Mouse (Mus musculus): ENCODE data around the gene Ddx10. TPM values are rescaled to one million over a fixed set of nuclear protein-coding genes. Genes with fewer than 3 reads are reported as not detected.

The Ddx10 gene
- polyA plus RNA-seq, 1 experiment from 2014 or later: 36.9 TPM

DNA sequence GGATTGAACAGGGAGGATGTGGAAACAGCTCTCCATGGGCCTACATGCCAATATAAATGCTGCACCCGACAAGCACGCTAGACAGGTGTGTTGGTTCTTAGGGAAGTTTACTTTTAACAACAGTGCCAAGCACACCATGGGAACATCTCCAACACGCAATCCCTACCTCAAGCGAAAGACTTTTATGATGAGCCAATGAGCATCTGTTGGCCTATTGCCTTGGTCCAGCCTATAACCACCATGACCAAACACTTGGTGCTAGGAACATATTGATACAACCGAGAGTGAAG is 21.6 kb upstream of the Ddx10 start:
- Histone ChIP-seq H3K4me3 (ENCODE audit: low read depth, low read length) (no peak overlapping the region), H3K9me3 (ENCODE audit: control insufficient read depth, low read length) (no peaks in the 10 kb centered on the region), H3K36me3 (ENCODE audit: control insufficient read depth, insufficient read depth, low read length) (no peaks in the 10 kb centered on the region), H3K27me3 (replicated peaks; ENCODE audit: control insufficient read depth, insufficient read depth, low read length) (no peaks in the 10 kb centered on the region), H3K9ac (ENCODE audit: low read depth, low read length) (no peak overlapping the region), H3K27ac (ENCODE audit: low read depth, low read length) (no peak overlapping the region), H3K4me2 (no peak overlapping the region), H3K4me1 (replicated peaks; ENCODE audit: control insufficient read depth, insufficient read depth, low read length) (no peaks in the 10 kb centered on the region)
- 86% methylated on average over 5 of the region's 5 CpGs for WGBS
- ATAC-seq (replicated peaks; ENCODE audit: low FRiP score) (no peak), DNase-seq (ENCODE audit: low spot score) (no peak)

DNA sequence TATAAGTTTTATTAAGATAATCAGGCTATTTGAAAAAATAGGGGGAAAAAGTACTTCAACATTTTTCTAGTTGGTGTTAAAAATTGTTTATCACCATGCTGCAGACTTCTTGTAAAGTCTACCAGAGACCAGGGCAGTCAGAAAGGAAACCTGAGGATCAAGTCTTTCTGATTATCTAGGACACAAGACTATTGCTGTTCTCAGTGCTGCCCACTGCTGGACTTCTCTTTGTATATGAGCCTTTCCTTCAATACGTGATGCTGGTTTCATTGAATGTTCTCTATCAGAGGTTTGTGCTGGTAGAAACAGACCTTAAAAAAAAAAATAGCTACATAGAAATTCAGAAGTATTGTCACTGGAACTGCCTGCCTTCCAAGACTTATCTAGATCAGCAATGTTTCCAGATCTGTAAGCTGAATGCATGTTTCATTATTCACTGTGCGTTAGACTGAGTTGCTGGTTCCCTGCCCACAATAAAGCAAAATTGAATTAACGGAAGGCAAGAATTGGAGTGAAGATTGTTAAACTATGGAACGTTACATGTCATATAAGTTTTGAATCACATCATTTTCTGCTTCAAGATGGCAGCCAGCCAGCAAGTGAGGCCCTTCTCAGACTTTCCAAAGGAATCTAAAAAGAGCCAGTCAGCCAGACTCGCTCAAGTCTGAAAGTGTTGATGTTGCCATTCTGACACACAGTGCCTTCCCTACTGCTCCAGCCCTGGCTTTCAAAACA is 21.0 kb upstream of the Ddx10 start:
- no peak overlapping the region for H3K9ac ChIP-seq (ENCODE audit: low read depth, low read length)
- no peaks in the 10 kb centered on the region for H3K27me3 ChIP-seq (replicated peaks; ENCODE audit: control insufficient read depth, insufficient read depth, low read length)
- no peaks in the 10 kb centered on the region for H3K36me3 ChIP-seq (ENCODE audit: control insufficient read depth, insufficient read depth, low read length)
- no peak overlapping the region for H3K4me3 ChIP-seq (ENCODE audit: low read depth, low read length)
- no peaks in the 10 kb centered on the region for H3K4me1 ChIP-seq (replicated peaks; ENCODE audit: control insufficient read depth, insufficient read depth, low read length)
- no peak overlapping the region for H3K27ac ChIP-seq (ENCODE audit: low read depth, low read length)
- H3K9me3 ChIP-seq (ENCODE audit: control insufficient read depth, low read length): no peaks in the 10 kb centered on the region
- ATAC-seq (replicated peaks; ENCODE audit: low FRiP score) (no peak), DNase-seq (ENCODE audit: low spot score) (no peak)
- WGBS: 78% methylated on average over 5 of the region's 5 CpGs
- H3K4me2 ChIP-seq: no peak overlapping the region

DNA sequence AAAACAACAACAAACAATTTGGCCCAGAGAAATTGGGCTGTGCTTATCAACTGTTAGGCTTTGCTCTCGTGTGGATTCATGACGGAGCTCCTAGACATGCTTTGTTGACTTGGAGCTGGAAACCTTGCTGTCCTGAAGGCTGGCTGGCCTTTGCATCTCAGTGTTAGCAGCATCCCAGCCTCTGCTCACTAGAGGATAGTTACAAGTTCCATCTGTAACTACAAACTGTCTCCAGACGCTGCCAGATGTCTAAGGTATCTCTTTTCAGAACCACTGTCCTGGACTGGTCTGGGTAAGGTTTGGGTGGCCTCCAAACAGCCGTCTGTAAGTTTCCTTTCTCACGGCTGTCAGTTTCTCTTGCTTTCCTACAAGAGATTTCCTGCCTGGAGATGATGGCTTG is 20.2 kb upstream of the Ddx10 start:
- no peak for DNase-seq (ENCODE audit: low spot score)
- Histone ChIP-seq H3K27me3 (replicated peaks; ENCODE audit: control insufficient read depth, insufficient read depth, low read length) (no peaks in the 10 kb centered on the region), H3K4me3 (ENCODE audit: low read depth, low read length) (no peak overlapping the region), H3K9me3 (ENCODE audit: control insufficient read depth, low read length) (no peaks in the 10 kb centered on the region), H3K36me3 (ENCODE audit: control insufficient read depth, insufficient read depth, low read length) (no peaks in the 10 kb centered on the region), H3K4me1 (replicated peaks; ENCODE audit: control insufficient read depth, insufficient read depth, low read length) (no peaks in the 10 kb centered on the region), H3K27ac (ENCODE audit: low read depth, low read length) (no peak overlapping the region), H3K9ac (ENCODE audit: low read depth, low read length) (no peak overlapping the region), H3K4me2 (no peak overlapping the region)
- WGBS: 60% methylated on average over 5 of the region's 5 CpGs
- no peak for ATAC-seq (replicated peaks; ENCODE audit: low FRiP score)

DNA sequence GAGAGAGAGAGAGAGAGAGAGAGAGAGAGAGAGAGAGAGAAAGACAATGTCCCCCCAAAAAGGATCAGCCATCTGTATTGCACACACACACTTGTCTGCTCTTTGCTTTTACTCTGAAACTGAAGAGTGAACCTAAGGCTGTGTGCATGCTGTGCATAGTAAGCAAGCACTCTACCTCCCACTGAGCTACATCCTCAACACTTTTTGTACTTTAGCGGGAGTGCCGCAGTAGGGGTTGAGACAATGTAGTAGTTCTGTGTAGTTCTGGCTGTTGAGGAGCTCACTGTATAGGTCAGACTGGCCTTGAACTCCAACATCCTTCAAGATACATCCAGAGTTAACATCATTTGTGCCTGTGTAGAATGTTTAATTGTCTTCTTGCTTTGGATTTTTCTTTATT is 17.7 kb upstream of the Ddx10 start:
- no peaks in the 10 kb centered on the region for H3K36me3 ChIP-seq (ENCODE audit: control insufficient read depth, insufficient read depth, low read length)
- no peak for ATAC-seq (replicated peaks; ENCODE audit: low FRiP score)
- WGBS: 78% methylated on average over 2 of the region's 2 CpGs
- H3K4me3 ChIP-seq (ENCODE audit: low read depth, low read length): no peak overlapping the region
- no peak overlapping the region for H3K4me2 ChIP-seq
- H3K4me1 ChIP-seq (replicated peaks; ENCODE audit: control insufficient read depth, insufficient read depth, low read length): no peaks in the 10 kb centered on the region
- H3K9ac ChIP-seq (ENCODE audit: low read depth, low read length): no peak overlapping the region
- no peak for DNase-seq (ENCODE audit: low spot score)
- H3K27me3 ChIP-seq (replicated peaks; ENCODE audit: control insufficient read depth, insufficient read depth, low read length): no peaks in the 10 kb centered on the region
- H3K9me3 ChIP-seq (ENCODE audit: control insufficient read depth, low read length): no peaks in the 10 kb centered on the region
- no peak overlapping the region for H3K27ac ChIP-seq (ENCODE audit: low read depth, low read length)

GRCm38 (mm10) chr9:53264387-53264786 is 16.5 kb upstream of the Ddx10 start:
- Histone ChIP-seq H3K27ac (ENCODE audit: low read depth, low read length) (no peak overlapping the region), H3K4me2 (no peak overlapping the region), H3K27me3 (replicated peaks; ENCODE audit: control insufficient read depth, insufficient read depth, low read length) (no peaks in the 10 kb centered on the region), H3K4me3 (ENCODE audit: low read depth, low read length) (no peak overlapping the region), H3K4me1 (replicated peaks; ENCODE audit: control insufficient read depth, insufficient read depth, low read length) (no peaks in the 10 kb centered on the region), H3K9me3 (ENCODE audit: control insufficient read depth, low read length) (no peaks in the 10 kb centered on the region), H3K36me3 (ENCODE audit: control insufficient read depth, insufficient read depth, low read length) (no peaks in the 10 kb centered on the region), H3K9ac (ENCODE audit: low read depth, low read length) (no peak overlapping the region)
- ATAC-seq (replicated peaks; ENCODE audit: low FRiP score) (no peak), DNase-seq (ENCODE audit: low spot score) (no peak)
- WGBS: 64% methylated on average over 4 of the region's 4 CpGs

DNA sequence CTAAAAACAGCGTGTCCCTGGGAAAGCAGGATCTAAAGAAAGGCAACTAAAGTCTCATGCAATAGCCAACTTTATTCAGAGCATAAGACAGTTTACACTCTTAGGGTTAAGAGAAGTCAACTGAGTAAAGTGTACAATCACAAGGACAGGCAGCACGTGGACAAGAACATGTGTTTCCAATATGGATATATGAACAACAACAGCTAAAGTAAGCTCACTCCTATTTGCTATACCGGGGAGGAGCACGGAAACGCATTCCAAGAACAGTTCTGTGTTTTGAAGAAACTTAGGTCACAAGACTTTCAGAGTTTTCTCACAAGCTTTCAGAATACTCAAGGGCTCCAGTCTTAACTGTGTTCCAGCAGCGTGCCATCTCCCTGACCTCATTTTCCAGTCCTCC is 10.3 kb upstream of the Ddx10 start:
- no peak for ATAC-seq (replicated peaks; ENCODE audit: low FRiP score)
- H3K9me3 ChIP-seq (ENCODE audit: control insufficient read depth, low read length): no peaks in the 10 kb centered on the region
- 41% methylated on average over 6 of the region's 6 CpGs for WGBS
- no peaks in the 10 kb centered on the region for H3K27me3 ChIP-seq (replicated peaks; ENCODE audit: control insufficient read depth, insufficient read depth, low read length)
- H3K27ac ChIP-seq (ENCODE audit: low read depth, low read length): no peak overlapping the region
- no peak overlapping the region for H3K4me3 ChIP-seq (ENCODE audit: low read depth, low read length)
- H3K4me2 ChIP-seq: no peak overlapping the region
- H3K36me3 ChIP-seq (ENCODE audit: control insufficient read depth, insufficient read depth, low read length): no peaks in the 10 kb centered on the region
- DNase-seq (ENCODE audit: low spot score): no peak
- no peak overlapping the region for H3K9ac ChIP-seq (ENCODE audit: low read depth, low read length)
- H3K4me1 ChIP-seq (replicated peaks; ENCODE audit: control insufficient read depth, insufficient read depth, low read length): no peaks in the 10 kb centered on the region

DNA sequence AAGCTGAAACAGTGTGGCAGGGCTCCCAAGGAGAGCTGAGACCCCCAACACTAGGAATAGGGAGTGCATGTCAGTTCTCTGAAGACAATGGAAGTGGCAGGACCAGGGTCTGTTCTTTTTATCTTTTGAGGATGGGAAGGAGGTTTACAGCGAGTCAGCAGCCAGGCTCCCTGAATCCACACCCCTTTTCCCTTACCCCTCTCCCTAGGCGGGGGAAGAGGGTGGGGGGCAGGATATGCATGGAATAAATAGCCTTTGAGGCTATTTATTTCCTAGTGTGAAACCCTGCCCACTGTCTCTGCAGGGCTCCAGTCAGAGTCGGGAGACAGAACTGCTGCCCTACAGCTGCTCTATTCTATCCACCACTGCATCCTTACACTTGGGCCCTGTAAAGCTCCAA is 9.9 kb upstream of the Ddx10 start:
- H3K4me1 ChIP-seq (replicated peaks; ENCODE audit: control insufficient read depth, insufficient read depth, low read length): no peaks in the 10 kb centered on the region
- no peaks in the 10 kb centered on the region for H3K36me3 ChIP-seq (ENCODE audit: control insufficient read depth, insufficient read depth, low read length)
- no peaks in the 10 kb centered on the region for H3K27me3 ChIP-seq (replicated peaks; ENCODE audit: control insufficient read depth, insufficient read depth, low read length)
- DNase-seq (ENCODE audit: low spot score) (no peak), ATAC-seq (replicated peaks; ENCODE audit: low FRiP score) (no peak)
- no peaks in the 10 kb centered on the region for H3K9me3 ChIP-seq (ENCODE audit: control insufficient read depth, low read length)
- no peak overlapping the region for H3K9ac ChIP-seq (ENCODE audit: low read depth, low read length)
- H3K4me2 ChIP-seq: no peak overlapping the region
- H3K4me3 ChIP-seq (ENCODE audit: low read depth, low read length): no peak overlapping the region
- 29% methylated on average over 3 of the region's 3 CpGs for WGBS
- no peak overlapping the region for H3K27ac ChIP-seq (ENCODE audit: low read depth, low read length)

DNA sequence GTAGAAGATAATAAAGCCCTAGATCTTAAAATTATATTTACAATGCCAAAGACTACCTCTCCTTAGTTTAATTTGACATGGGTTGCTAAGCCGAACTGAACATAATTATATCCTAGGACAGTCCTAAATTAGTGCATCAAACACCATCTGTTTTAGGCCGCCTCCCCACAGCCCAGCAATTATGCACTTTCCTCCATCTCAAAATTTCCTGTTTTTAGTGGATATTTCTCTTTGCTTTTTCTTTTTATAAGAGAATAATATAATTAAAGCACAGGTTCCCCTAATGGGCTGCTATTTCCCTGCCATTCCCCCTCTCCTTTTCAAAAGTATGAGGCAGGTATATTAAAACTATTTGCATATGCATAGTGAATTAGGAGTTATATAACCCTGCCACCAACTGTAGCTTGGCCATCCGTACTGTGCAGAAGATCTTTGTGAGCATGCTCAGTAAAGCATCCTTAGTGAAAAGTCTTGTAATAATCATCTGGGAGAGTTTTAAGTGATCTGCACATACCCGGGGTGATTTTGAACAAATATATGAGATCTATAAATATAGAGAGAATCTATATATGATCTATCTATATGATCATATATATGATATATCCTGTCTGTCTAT is 8.9 kb upstream of the Ddx10 start:
- no peak overlapping the region for H3K27ac ChIP-seq (ENCODE audit: low read depth, low read length)
- no peak overlapping the region for H3K4me2 ChIP-seq
- H3K27me3 ChIP-seq (replicated peaks; ENCODE audit: control insufficient read depth, insufficient read depth, low read length): no peaks in the 10 kb centered on the region
- H3K4me1 ChIP-seq (replicated peaks; ENCODE audit: control insufficient read depth, insufficient read depth, low read length): no peaks in the 10 kb centered on the region
- WGBS: 80% methylated on average over 4 of the region's 4 CpGs
- ATAC-seq (replicated peaks; ENCODE audit: low FRiP score) (no peak), DNase-seq (ENCODE audit: low spot score) (no peak)
- H3K9me3 ChIP-seq (ENCODE audit: control insufficient read depth, low read length): no peaks in the 10 kb centered on the region
- H3K9ac ChIP-seq (ENCODE audit: low read depth, low read length): no peak overlapping the region
- H3K4me3 ChIP-seq (ENCODE audit: low read depth, low read length): no peak overlapping the region
- H3K36me3 ChIP-seq (ENCODE audit: control insufficient read depth, insufficient read depth, low read length): no peaks in the 10 kb centered on the region

DNA sequence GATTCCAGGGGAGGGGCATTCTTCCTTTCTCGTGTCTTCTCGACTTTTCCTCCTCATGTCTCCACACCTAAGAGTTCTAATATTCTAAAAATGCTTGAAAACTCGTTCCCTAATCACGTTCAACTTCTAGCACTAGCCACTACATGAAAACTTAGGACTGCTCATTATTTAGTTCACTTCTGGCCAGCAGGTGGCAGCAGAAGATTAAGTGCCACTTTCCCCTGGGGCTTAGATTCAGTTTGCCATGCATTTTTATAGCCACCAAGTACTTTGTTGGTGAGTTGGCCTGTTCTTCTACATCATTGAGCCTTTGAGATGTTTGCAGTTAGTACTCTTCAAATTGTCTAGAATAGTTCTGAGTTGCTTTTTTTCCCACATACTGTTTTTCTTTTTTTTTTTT is 6.5 kb upstream of the Ddx10 start:
- H3K4me2 ChIP-seq: no peak overlapping the region
- H3K4me3 ChIP-seq (ENCODE audit: low read depth, low read length): no peak overlapping the region
- no peak for DNase-seq (ENCODE audit: low spot score)
- H3K9me3 ChIP-seq (ENCODE audit: control insufficient read depth, low read length): no peaks in the 10 kb centered on the region
- no peak overlapping the region for H3K9ac ChIP-seq (ENCODE audit: low read depth, low read length)
- H3K27ac ChIP-seq (ENCODE audit: low read depth, low read length): no peak overlapping the region
- 0 out of 2 replicates have a peak, but pooled peaks have one; percentile 49 for ATAC-seq (replicated peaks; ENCODE audit: low FRiP score)
- WGBS: 7% methylated on average over 4 of the region's 4 CpGs
- H3K36me3 ChIP-seq (ENCODE audit: control insufficient read depth, insufficient read depth, low read length): no peaks in the 10 kb centered on the region
- H3K27me3 ChIP-seq (replicated peaks; ENCODE audit: control insufficient read depth, insufficient read depth, low read length): no peaks in the 10 kb centered on the region
- no peaks in the 10 kb centered on the region for H3K4me1 ChIP-seq (replicated peaks; ENCODE audit: control insufficient read depth, insufficient read depth, low read length)
